Mouse (Mus musculus) liver, embryonic 14.5 days (tissue): ENCODE measurements around the gene Uvrag.

Experiments
- CTCF ChIP-seq: IDR thresholded peaks from 2 replicates; pipeline ENCODE4 v1.5.1; 2016; ENCODE audit warnings: antibody characterized with exemption, low read depth, control low read depth
- EP300 ChIP-seq: IDR thresholded peaks from 2 replicates; pipeline ENCODE4 v1.6.1; 2016; ENCODE audit warnings: antibody characterized with exemption, low read depth

DNA sequence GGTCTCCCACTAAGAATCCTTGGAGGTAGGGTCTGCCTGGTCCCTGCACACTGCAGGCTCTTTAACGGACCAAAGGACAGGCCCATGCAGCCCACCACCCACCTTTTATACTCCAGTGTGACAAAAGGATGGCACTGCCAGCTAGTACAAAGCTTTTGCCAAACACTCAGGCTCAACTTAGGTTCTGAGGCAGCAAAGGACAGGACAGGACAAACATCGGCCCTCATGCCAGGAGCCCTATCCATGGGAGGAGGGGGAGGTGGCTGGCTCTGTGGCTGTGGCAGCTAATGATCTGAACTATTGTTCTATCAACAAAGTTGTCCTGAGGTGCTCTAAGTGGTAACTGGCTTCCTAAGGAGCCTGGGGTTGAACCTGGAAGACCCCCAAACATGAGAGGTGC lies 18.5 kb upstream of the Uvrag start:
- TF ChIP-seq CTCF = no peak
- no peak for TF ChIP-seq EP300
